Mouse (Mus musculus): ENCODE measurements at regions not wholly inside any gene's neighbourhood (a gene's known extent, or its start where the extent isn't known, plus 50 kb on each side); places are given as distances from the start of the nearest gene placed in this dataset.

DNA sequence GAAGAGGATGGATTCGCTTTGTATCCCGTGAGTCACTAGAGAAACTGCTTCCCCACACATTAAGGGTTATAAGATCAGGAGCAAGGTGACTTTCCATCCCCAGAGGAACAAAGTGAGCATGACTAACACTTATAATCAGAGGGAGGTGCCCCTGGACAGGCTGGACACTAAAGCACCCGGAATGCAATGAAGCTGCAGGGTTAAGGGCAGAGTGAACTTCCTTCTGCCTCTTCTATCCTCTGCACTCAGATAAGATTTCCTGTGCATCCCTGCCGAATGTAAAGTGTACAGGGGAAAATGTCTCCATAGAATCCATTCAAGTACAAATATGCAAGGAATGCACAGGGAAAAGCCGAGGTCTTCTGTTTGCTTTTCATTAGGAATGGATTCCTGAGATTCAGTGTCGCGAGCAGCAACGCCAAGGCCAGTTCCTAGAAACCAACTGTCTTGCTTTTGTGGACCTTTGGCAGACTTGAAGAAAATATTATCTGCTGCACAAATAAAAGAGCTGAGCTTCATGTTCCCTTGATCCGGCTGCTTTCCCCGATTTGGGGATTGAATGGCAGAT is 58.5 kb upstream of the Fbxl7 start:
- Histone ChIP-seq H3K36me3 (ENCODE audit: insufficient read depth, low read length) (no peaks in the 10 kb centered on the region), H3K27me3 (replicated peaks; ENCODE audit: insufficient read depth, low read length) (no peaks in the 10 kb centered on the region), H3K4me1 (ENCODE audit: insufficient read depth, low read depth, low read length) (no peaks in the 10 kb centered on the region), H3K4me2 (replicated peaks; ENCODE audit: low read depth, low read length) (no peak overlapping the region), H3K4me3 (ENCODE audit: low read depth, low read length) (no peak overlapping the region), H3K9ac (replicated peaks; ENCODE audit: low read depth) (no peak overlapping the region), H3K27ac (ENCODE audit: low read length) (no peak overlapping the region), H3K9me3 (ENCODE audit: low read length) (no peaks in the 10 kb centered on the region; the same call in 1 of the 2 replicates)
- ATAC-seq: no peak
- WGBS: 39% methylated on average over 10 of the region's 10 CpGs
- TF ChIP-seq CTCF (IDR thresholded peaks at IDR 0.05): no peak
- no peak for TF ChIP-seq EP300 (IDR thresholded peaks at IDR 0.05)
- DNase-seq (ENCODE audit: low spot score): no peak

DNA sequence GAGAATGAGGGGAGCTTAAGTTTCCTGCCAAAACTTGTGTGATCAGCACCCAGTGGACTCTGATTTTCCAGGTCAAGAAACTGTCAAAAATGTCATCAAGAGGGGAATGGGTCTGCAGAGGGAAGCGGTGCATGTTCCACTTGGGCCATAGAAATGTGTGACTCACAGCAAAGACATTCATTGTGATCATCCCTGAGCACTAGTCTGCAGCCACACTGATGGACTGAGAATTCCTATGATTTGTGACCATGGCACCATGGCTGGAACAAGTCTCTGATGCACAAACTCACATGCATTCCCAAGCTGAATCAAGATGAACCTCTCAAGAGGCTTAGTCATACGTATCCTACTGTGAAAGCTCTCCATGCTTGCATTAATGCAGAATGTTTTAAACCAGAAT is 63.6 kb upstream of the Fbxl7 start:
- no peaks in the 10 kb centered on the region for H3K9me3 ChIP-seq (ENCODE audit: low read length)
- H3K9ac ChIP-seq (replicated peaks; ENCODE audit: low read depth): no peak overlapping the region
- ATAC-seq (no peak), DNase-seq (ENCODE audit: low spot score) (no peak)
- no peaks in the 10 kb centered on the region for H3K4me1 ChIP-seq (ENCODE audit: insufficient read depth, low read depth, low read length)
- H3K4me3 ChIP-seq (ENCODE audit: low read depth, low read length): no peak overlapping the region
- no peaks in the 10 kb centered on the region for H3K36me3 ChIP-seq (ENCODE audit: insufficient read depth, low read length)
- H3K4me2 ChIP-seq (replicated peaks; ENCODE audit: low read depth, low read length): no peak overlapping the region
- H3K27ac ChIP-seq (ENCODE audit: low read length): no peak overlapping the region
- 84% methylated on average over 2 of the region's 2 CpGs for WGBS
- no peak for TF ChIP-seq EP300 (IDR thresholded peaks at IDR 0.05)
- no peak for TF ChIP-seq CTCF (IDR thresholded peaks at IDR 0.05)
- H3K27me3 ChIP-seq (replicated peaks; ENCODE audit: insufficient read depth, low read length): no peaks in the 10 kb centered on the region

DNA sequence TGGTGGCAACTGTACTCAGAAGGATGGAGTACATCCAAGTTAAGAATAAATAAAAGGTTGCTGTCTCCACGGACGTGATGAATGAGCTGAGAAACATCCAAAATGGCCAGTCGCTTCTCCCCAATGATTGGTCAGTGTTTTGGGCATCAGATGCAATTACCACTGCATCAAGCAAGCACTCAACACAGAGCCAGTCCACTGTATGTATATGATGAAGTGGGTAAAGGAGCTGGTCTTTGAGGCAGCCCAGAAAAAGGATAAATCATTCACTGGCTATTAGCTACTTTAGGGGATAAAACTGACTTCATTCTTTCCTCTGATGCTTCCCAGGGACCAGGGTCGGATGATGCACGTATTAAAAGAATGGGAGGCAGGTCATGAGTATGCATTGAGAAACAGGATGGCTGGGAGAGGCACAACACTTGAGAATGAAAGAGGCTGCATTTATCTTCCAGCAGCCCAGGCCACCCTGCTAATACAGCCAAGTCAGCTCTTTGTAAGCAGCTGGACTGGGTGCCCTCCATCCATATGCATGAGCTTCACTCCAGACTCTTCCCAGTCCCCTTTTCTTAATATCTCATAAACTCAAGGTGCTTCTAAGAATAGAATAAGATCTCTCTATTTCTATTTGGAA is 73.1 kb upstream of the Fbxl7 start:
- no peaks in the 10 kb centered on the region for H3K4me1 ChIP-seq (ENCODE audit: insufficient read depth, low read depth, low read length)
- H3K9ac ChIP-seq (replicated peaks; ENCODE audit: low read depth): no peak overlapping the region
- DNase-seq (ENCODE audit: low spot score) (no peak), ATAC-seq (no peak)
- no peaks in the 10 kb centered on the region for H3K9me3 ChIP-seq (ENCODE audit: low read length)
- H3K27ac ChIP-seq (ENCODE audit: low read length): no peak overlapping the region
- no peaks in the 10 kb centered on the region for H3K36me3 ChIP-seq (ENCODE audit: insufficient read depth, low read length)
- no peak overlapping the region for H3K4me2 ChIP-seq (replicated peaks; ENCODE audit: low read depth, low read length)
- no peaks in the 10 kb centered on the region for H3K27me3 ChIP-seq (replicated peaks; ENCODE audit: insufficient read depth, low read length)
- TF ChIP-seq EP300 (IDR thresholded peaks at IDR 0.05): no peak
- TF ChIP-seq CTCF (IDR thresholded peaks at IDR 0.05): no peak
- no peak overlapping the region for H3K4me3 ChIP-seq (ENCODE audit: low read depth, low read length)
- 63% methylated on average over 5 of the region's 5 CpGs for WGBS

DNA sequence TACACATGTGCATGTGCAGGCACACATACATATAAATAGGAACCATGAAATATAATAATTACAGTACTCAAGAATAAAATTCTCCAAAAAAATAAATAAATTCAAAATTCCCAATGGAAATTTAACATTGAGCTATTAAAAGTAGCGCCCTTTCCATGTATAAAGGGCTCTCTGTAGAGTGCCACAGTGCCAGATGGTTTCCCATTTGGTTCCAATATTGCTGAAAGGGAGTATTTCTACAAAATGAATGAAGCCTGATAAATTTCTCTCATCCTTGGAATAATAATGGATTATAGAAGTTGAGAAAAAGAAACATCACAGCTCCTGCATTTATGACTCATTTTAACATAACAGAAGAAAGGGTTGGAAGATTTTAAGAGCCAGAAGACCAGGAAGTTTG is 75.4 kb upstream of the Fbxl7 start:
- Histone ChIP-seq H3K27ac (ENCODE audit: low read length) (no peak overlapping the region), H3K27me3 (replicated peaks; ENCODE audit: insufficient read depth, low read length) (no peaks in the 10 kb centered on the region), H3K9ac (replicated peaks; ENCODE audit: low read depth) (no peak overlapping the region), H3K36me3 (ENCODE audit: insufficient read depth, low read length) (no peaks in the 10 kb centered on the region), H3K9me3 (ENCODE audit: low read length) (no peaks in the 10 kb centered on the region), H3K4me3 (ENCODE audit: low read depth, low read length) (no peak overlapping the region), H3K4me1 (ENCODE audit: insufficient read depth, low read depth, low read length) (no peaks in the 10 kb centered on the region), H3K4me2 (replicated peaks; ENCODE audit: low read depth, low read length) (no peak overlapping the region)
- 89% methylated on average over 1 of the region's 1 CpGs for WGBS
- DNase-seq (ENCODE audit: low spot score) (no peak), ATAC-seq (no peak)
- TF ChIP-seq CTCF (IDR thresholded peaks at IDR 0.05) (no peak), EP300 (IDR thresholded peaks at IDR 0.05) (no peak)

DNA sequence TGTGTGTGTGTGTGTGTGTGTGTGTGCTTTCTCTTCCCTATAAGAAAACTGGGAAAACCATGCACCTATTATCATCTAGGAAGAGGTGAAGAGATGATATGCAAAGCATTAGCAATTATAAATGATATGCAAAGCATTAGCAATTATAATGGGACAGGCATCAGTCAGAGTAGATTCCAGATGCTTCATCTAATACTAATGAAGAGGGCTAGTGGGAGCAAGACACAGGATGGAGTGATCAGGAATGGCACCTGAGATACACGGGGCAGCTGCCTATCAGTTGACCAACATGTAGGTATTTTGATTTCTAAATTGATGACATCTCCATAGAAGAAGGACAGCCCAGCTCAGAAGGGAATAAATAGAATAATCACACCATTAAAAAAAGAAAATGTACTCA is 97.7 kb upstream of the Fbxl7 start:
- ATAC-seq: no peak
- Histone ChIP-seq H3K9me3 (ENCODE audit: low read length) (no peaks in the 10 kb centered on the region), H3K27ac (ENCODE audit: low read length) (no peak overlapping the region), H3K27me3 (replicated peaks; ENCODE audit: insufficient read depth, low read length) (no peaks in the 10 kb centered on the region), H3K4me2 (replicated peaks; ENCODE audit: low read depth, low read length) (no peak overlapping the region), H3K36me3 (ENCODE audit: insufficient read depth, low read length) (no peaks in the 10 kb centered on the region), H3K4me3 (ENCODE audit: low read depth, low read length) (no peak overlapping the region), H3K4me1 (ENCODE audit: insufficient read depth, low read depth, low read length) (no peaks in the 10 kb centered on the region), H3K9ac (replicated peaks; ENCODE audit: low read depth) (no peak overlapping the region)
- TF ChIP-seq CTCF (IDR thresholded peaks at IDR 0.05) (no peak), EP300 (IDR thresholded peaks at IDR 0.05) (no peak)
- no peak for DNase-seq (ENCODE audit: low spot score)
- 74% methylated on average over 1 of the region's 1 CpGs for WGBS

DNA sequence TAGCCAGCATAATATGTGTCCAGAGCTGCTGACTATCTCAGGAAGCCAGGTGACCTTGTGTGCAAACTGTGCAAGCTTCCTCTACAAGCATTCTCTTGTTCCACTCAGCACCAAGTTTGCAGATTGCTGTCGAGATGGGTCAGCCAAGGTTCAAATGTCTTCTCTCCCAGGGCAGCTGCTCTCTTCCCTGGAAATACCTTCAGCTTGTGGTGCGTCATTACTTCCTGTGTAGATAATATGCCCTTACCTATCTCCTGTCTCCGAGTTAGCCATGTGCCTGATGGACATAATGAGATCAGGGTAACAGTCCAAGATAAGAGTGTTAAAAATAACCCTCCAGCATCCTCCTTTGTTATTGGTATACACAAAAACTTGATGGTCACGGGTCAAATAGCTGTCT is 113.7 kb upstream of the Fbxl7 start:
- no peak for TF ChIP-seq EP300 (IDR thresholded peaks at IDR 0.05)
- TF ChIP-seq CTCF (IDR thresholded peaks at IDR 0.05): no peak
- H3K27ac ChIP-seq (ENCODE audit: low read length): no peak overlapping the region
- ATAC-seq: no peak
- H3K4me3 ChIP-seq (ENCODE audit: low read depth, low read length): no peak overlapping the region
- DNase-seq (ENCODE audit: low spot score): no peak
- no peaks in the 10 kb centered on the region for H3K4me1 ChIP-seq (ENCODE audit: insufficient read depth, low read depth, low read length)
- WGBS: 32% methylated on average over 4 of the region's 4 CpGs
- no peak overlapping the region for H3K4me2 ChIP-seq (replicated peaks; ENCODE audit: low read depth, low read length)
- no peak overlapping the region for H3K9ac ChIP-seq (replicated peaks; ENCODE audit: low read depth)
- H3K36me3 ChIP-seq (ENCODE audit: insufficient read depth, low read length): no peaks in the 10 kb centered on the region
- no peaks in the 10 kb centered on the region for H3K9me3 ChIP-seq (ENCODE audit: low read length)
- no peaks in the 10 kb centered on the region for H3K27me3 ChIP-seq (replicated peaks; ENCODE audit: insufficient read depth, low read length)
